Mouse (Mus musculus): ENCODE measurements at regions not wholly inside any gene's neighbourhood (a gene's known extent, or its start where the extent isn't known, plus 50 kb on each side); places are given as distances from the start of the nearest gene placed in this dataset.
"Not testable (repeated sequence)": the region's sequence is repeated elsewhere in the genome, so short reads cannot be mapped to it uniquely, and the experiment has no call there.

GRCm38 (mm10) chr10:120284785-120285184, 57.9 kb downstream of the Llph start:
- DNase-seq (ENCODE audit: low spot score in 2 of 2), result no peak

- no peak for DNase-seq (ENCODE audit: low spot score in 2 of 2)
These were observed 65.0 kb downstream of the Llph start for GRCm38 (mm10) chr10:120291912-120292311.

GRCm38 (mm10) chr10:120293381-120293780, 66.5 kb downstream of the Llph start:
- not testable (repeated sequence) for DNase-seq (ENCODE audit: low spot score in 2 of 2)

GRCm38 (mm10) chr10:120294487-120294886, 67.6 kb downstream of the Llph start:
- DNase-seq (ENCODE audit: low spot score in 2 of 2), result no peak

- DNase-seq (ENCODE audit: low spot score in 2 of 2), result no peak
These were observed 70.4 kb downstream of the Llph start for GRCm38 (mm10) chr10:120297311-120297710.

- DNase-seq (ENCODE audit: low spot score in 2 of 2), result no peak
These were observed 71.5 kb downstream of the Llph start for GRCm38 (mm10) chr10:120298293-120298927.

- DNase-seq (ENCODE audit: low spot score in 2 of 2), result peak in 1 of 2 experiments; percentile 19
These were observed 79.1 kb downstream of the Llph start for GRCm38 (mm10) chr10:120306010-120306409.

- DNase-seq (ENCODE audit: low spot score in 2 of 2), result no peak
These were observed 81.8 kb downstream of the Llph start for GRCm38 (mm10) chr10:120308681-120309080.

All from frontal cortex, postnatal 14 days (tissue).